Mouse (Mus musculus): ENCODE measurements around the gene Slc25a33.

The Slc25a33 gene

DNA sequence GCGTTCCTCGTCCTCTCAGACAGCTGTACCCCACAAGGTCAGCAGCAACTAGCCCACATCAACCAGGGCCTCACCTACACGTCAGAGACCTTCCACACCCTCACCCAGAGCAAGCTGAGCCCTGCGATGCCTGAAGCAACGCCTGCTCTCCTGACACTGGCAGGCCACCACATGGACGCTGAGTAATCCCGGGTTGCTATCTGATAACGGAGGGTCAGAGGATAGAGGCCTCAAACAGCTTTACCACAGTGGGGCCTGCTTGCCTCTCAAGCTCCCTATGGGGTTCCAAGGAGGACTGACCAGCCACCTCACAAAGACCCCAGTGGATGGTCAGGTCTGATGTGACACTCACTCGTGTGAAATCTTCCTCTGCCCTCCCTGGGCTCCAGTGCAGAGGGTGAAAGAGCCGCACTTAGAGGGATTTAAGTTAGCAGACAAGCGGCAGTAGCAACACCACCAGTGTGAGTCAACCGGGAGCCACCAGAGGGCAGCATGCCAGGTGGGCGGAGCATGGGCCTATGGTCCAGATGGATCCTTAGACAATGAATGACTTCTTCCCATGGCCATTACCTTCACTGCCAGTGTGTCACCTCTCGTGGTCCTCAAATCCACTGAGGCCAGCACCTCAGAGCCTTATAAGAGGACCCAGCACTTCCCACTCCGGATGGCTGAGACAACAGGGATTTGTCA is 48.3 kb downstream of the Slc25a33 start:
- DNase-seq (ENCODE audit: low spot score), result peak; percentile 91

DNA sequence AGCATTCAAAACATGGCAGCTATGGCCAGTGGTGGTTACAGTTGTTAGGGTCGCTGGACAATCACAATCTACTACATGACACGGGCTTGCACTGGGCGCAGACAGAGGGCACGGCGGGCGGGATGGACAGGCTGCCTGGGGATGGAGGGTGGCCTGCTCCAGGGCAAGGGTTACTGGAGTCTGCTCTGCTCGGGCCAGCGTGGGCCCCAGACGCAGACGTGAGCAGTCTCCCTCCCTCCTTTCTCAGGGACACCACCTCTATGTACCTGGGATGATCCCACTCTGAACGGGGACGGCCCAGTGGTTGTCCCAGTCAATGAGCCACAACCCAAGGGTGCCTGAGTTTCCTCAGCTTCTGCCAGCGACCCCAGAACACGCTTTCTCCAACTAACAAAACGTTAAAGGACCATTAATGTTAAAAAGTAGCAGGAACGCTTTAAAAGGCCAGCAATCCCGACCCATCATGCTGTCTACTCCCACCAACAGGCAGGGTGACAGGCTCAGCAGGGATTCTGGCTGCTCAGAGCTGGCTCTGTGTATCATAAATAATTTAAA is 49.1 kb downstream of the Slc25a33 start:
- no peak for DNase-seq (ENCODE audit: low spot score)

DNA sequence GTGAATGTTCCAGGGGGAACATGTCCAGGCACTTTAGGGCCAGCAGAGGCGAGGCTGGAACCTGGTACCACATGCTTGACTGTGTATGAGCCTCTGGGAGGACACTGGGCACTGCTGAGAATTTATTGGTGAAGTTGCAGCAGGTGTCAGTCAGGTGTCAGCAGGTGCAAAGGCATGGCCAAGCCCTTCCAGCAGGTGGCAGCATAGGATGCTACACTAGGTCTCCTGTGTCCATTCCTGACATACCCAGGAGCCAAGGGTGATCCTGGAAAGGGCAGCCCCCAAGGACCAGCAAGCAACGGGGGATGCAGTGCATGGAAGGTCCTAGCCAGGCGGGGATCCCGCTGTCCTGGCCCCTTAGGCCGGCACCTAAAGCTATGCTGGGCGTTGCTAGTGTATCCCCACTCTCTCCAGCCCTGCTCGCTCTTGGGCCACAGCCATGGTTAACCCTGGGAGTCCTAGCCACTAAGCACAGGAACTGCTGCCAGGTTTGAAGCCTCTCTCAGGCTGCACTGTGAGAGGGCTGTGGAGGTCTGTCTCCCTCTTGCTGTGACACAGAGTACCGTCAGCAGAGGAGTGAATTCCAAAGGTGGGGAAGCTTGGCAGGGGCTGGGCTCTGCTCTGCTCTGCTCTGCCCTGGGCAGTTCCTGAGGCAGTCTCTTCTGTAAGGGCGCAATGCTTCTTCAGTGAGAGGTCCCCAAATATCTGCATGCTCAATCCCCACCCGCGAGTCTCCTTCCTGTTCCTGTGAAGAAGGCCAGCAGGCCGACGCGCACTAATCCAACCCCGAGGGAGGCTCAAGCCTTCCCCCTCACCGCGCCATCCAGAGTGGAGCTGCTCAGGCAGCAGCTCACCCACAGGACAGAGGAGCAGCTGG is 50.0 kb downstream of the Slc25a33 start:
- DNase-seq (ENCODE audit: low spot score), result peak; percentile 78

DNA sequence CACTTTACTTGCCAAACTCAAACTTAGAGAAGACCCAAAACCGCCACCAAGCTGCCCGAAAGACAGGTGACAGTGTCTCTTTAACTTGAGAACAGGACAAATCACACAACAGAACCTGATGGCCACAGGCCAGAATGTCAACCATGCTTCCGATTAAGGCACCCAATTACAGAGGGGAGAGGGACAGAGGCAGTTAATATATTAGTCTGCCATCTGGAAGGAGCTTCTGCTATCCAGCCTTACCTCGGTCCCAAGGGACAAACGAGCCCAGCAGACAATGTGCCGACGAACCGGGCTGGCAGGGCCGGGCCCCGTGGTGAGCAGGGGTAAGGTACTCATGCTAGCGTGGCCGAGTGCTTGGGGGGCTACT is 51.1 kb downstream of the Slc25a33 start:
- no peak for DNase-seq (ENCODE audit: low spot score)

DNA sequence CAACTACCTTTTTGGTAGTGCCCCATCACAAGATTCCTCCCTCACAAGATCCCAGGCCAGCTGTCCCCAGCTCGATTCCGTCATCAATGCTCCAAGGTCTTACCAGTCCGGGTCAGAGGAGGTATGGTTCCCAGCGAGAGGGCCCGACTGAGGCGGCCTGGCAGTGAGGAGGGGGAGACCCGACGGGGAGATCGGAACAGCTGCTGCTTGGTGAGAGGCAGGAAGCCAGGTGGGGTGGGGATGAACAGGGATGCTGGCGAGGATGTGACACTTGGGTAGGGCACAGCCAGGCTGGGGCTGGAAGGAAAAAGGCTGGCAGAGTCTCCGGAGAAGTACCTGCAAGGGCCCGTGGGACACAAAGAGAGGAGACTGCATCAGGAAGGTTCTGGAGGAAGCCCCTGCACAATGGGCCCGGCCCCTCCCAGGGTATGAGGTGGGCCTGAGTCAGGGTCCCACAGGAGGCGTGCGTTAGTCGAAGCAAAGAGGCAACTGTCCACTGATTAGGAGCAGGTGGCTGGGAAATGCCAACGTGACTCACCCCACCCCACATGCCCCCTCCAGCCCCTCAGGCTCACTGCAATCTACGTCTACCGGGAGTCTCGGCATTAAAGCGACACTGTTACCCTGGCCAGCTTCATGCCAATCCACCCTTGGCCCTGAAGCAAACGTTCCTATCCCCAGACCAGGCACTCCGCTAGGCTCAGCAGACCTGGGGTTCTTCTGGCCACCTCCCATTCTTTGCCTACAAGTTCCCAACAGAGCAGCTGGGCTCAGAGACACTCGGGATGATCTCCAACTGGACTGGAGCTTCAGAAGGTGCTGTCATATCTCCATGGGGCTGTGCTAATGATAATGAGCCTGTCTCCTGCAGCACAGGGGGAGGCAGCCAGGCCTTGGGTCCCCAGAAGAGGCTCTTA is 51.7 kb downstream of the Slc25a33 start:
- no peak for DNase-seq (ENCODE audit: low spot score)

DNA sequence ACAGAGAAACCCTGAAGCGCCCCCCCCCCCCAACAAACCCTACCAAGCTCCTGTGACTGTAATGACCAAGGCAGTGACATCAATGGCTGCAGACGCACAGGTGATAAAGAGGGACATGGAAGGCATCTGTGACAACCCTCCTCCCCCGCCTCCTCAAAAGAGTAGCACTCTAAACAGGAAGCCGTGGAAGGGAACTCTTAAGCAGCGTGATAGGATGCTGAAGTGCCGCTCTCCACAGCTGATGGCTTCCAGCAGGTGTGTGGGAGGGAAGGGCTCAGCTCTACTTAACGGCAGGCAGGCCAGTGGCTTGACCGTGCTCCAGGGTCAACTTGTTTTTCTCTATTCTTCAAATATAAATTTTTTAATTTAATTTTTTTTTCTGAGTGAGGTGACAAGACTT is 52.9 kb downstream of the Slc25a33 start:
- no peak for DNase-seq (ENCODE audit: low spot score)

DNA sequence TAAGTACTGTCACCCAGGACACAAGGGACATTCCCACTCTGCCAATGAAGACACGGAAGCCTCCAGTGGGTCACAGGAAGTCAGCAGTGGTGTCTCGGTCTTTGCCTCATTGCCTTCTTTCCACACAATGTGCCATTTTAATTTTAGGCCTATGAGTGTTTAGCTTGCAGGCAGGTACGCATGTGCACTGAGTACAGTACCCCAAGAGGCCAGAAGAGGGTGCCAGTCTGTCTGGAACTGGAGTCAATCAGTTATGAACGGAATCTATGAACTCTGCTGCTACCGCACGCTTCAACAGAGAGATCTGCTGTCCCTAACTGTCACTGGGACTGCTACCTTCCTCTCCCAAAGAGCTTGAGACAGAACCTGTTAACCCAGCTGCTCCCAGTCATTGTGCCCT is 54.4 kb downstream of the Slc25a33 start:
- peak; percentile 66 for DNase-seq (ENCODE audit: low spot score)

DNA sequence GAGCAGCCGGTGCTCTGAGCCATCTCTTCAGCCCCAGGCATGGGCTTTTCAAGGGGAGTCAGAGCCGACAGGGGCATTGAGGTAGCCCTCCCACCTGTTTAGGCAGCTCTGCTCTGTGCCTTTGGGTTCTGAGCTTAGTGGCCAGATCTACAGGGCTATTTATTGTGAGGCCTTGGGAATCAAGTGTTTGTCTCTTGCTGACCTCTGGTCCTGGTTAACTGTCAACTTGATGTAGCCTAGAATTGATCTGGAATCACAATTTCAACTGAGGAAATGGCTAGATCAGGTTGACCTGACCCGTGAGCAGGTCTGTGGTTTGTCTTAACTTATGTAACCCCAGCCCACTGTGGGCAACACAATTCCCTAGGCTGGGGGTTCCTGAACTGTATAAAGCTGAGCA is 59.5 kb downstream of the Slc25a33 start:
- DNase-seq (ENCODE audit: low spot score), result no peak

DNA sequence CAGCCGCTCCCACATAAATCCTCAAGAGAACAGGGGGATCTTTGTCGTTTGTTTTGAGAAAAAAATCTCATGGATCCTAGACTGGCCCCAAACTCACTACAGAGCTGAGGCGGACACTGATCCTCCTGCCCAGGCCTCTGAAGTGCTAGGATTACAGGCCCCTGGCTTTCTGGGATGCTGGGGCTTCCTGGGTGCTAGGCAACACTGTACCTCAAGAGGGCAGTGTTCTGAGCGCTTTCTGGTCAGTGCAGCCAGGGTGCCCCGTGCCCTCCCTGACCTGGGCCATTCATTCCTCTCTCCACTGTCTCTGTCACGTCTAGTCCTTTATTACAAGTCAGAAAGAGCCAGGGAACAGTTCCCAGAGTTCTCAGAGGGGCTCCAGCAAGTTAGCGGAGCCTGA is 62.1 kb downstream of the Slc25a33 start:
- peak; percentile 75 for DNase-seq (ENCODE audit: low spot score)

DNA sequence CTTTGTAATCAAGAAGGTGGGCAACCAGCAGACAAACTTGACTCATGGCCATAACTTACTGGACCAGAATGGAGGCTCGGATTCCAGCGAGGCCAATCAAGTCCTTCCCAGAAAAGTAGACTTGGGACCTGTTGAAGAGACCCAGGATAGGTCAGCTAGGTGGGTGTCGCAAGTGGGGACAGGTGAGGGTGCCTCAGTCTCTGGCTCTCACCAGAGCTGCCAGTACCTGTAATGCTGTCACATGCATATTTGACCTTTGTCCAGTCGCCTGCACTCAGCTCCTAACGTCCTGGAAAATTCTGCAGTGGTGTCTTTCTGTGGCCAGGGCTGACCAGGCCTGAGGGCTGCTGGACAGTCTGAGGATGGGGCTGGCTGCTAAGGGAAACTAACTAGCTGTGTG is 62.6 kb downstream of the Slc25a33 start:
- no peak for DNase-seq (ENCODE audit: low spot score)

DNA sequence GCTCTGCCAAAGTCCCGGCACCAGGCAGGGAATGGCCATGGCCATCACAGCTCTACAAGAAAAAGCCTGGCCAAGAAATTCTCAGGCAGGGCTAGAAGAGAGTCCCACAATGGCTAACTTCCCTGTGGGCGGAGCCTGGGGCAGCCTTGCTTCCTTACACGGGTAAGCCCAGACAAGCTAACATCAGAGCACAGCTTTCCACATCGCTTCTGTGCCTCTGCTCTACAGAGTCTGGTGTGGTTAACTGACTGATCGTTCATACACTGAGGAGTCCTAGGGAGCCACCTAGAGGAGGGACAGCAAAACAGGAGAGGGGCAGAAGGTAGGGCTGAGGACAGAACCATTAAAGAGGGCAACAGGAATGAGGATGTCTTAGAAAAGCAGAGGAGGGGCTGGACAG is 63.6 kb downstream of the Slc25a33 start:
- no peak for DNase-seq (ENCODE audit: low spot score)

DNA sequence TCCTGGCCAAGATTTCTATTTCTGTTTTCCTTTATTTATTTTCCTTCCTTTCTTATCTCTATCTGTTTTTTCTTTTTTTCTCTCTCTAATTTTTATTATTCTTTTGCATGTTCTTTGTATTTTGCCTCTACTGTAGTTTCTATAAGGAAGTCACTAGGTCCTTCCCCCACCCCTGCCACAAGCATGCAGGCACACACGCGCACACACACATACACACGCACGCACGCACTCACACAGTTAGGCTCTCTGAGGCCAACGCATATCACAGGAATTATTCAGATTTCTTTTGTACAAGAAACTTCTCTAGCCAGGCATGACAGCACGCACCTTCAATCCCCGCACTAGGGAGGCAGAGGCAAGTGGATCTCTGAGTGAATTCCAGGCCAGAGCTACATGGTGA is 68.1 kb downstream of the Slc25a33 start:
- DNase-seq (ENCODE audit: low spot score), result no peak

DNA sequence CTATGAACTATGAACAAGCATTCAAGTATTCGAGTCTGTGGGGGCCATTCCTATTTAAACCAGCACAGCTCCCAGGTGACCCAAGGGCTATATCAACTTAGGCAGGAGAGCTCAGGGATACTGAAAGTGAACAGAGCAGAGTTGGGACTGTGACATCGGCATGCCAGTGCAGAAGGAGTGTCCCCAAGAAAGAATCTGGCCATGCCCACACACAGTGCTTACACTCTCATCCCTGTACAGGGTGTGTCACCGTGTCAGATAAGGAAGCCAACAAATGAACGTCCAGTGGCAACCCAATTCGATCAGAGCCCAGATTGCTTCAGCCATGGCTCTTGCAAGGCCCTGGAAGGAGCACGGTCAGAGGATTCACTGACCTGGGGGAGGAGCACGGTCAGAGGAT is 68.8 kb downstream of the Slc25a33 start:
- no peak for DNase-seq (ENCODE audit: low spot score)

DNA sequence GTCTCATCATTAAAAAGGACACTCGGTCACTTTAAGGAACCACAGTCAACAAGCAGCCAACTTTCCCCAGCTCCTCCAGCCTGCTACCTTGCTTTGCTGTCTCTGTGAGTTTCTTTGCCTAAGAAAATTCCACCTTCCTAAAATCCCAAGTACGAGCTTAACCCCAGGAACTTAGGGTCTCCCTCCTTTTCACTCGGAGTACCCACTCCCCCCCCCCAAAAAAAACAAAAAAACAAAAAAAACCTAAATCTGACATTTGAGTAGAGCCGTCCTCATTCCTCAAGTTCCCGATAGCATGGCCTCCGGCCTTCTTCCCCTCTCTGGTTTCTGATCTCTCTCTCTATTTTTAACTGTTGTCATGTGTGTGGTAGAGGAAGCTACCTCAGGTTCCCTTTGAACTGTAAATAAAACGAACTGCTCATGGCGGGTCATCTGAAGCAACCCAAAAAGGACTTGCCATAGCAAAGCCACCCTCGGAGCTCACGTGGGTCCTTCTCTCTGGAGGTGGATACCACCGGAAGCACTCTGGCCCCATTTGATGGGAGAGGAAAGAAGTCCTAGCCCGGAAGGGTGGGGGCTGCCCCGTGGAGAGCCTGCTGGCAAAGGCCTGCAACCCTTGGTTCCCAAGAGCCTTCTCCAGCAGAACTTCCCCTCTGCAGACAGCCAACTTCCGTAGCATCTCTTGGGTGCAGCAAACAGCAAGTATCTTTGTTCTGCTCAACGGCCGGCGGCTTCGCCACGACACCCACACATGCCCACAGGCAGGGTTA is 71.7 kb downstream of the Slc25a33 start, which contains the start of gene Pik3cd:
Gene Pik3cd, minus strand, starts transcription at position 362 of the 770 bp plus-strand sequence.
- DNase-seq (ENCODE audit: low spot score), result no peak

DNA sequence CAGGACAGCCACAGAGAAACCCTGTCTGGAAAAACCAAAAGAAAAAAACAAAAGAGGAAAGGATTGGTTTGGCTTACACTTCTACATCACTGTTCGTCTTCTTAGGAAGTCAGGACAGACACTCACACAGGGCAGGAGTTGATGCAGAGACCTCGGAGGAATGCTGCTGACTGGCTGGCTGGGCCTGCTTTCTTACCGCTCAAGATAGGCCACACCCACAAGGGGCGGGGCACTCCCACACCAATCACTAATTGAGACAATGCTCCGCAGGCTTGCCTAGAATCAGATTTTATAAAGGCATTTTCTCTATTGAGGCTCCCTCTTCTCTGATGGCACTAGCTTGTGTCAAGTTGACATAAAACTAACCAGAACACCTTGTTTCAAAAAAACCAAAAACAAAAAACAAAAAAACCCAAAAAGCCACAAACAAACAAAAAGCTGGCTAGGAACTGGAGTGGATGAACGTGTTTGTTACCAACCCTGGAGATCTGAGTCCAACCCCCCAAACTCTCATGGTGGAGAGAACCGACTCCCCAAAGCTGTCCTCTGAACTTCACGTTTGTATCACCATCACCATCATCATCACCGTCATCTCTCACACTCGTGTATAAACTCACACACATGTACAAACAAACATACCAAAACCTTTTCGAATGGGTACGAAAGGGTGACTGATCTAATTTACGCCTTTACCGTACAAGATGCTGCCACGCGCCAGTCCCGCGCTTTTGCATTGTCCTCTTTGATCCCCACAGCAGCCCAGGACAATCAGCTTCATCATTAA is 72.5 kb downstream of the Slc25a33 start:
- peak; percentile 67 for DNase-seq (ENCODE audit: low spot score)

DNA sequence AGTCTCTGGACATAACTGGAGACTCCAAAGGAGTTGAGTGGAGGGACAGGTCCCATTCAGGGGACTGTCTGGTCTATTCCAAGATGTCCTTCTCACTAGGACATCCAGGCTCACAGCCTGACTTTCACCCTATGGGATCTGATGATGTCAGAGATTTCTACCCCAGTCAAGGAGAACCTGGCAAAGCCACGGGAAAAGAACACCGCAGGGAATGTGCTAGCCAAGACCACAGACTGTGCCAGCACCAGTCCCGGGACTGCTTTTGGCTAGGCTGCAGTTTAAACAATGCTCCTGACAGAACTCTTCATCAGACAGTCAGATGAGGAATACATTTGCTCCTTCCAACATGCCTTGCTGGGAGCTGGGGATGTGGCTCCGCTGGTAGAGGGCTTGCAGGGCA is 74.1 kb downstream of the Slc25a33 start:
- DNase-seq (ENCODE audit: low spot score), result no peak

DNA sequence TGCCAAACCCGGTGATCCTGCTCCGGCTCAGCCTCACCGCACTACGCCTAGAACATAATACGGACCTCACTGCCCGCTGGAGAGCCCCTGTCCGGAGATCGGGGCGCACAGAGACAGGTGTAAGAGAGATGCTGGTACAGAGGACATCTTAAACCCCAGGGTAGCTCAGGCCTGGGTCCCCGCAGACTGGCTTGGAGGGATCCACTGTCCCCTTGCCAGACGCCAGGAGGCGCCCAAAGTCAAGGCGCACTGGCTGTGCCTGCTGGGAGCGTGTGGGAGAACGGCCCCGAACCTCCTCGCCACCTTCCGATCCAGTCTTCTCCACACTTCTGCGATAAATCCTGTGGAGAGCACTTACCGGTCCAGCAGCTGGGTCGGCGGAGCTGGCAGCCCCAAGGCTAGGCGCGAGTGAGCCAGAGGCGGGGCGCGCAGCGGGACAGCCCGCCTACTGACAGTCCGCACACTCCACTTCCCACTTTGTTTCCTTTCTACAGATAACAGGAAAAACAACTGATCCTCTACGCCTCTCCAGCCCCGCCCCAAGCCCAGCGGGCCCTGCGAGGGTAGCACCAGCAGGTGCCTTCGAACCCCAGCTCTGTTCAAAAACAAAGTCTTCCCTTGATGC is 75.8 kb downstream of the Slc25a33 start:
- peak; percentile 64 for DNase-seq (ENCODE audit: low spot score)

DNA sequence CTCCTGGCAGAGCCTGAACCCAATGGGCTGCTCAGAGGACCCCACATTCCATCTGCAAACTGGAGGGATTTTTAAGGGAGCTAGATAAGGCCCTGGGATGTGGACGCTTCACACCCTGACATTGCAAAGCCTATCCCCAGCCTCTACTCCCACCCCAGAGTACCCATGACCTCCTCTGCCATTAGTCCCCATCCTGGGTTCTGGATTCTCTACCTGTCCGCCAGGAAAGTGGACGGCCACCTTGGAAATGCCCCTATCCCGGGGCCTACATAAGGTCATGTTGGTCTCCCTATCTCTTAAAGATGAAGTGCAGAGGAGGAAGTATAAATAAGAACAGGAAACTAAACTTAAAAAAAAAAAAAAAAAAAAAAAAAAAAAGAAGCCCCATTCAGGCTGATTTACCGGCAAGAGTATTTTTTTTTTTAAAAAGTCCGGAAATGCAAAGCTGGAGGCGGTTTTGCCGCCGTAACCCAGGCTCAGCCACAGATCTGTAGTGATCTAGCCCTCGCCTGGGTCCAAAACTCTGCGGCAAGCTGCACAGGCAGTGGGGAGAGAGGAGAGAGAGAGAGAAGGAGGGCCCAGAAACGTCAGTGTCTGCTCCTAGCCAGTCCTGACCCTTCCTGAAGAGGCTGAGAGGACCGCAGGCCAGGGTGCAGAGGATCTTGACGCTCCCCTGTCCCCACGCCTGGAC is 76.4 kb downstream of the Slc25a33 start:
- no peak for DNase-seq (ENCODE audit: low spot score)

DNA sequence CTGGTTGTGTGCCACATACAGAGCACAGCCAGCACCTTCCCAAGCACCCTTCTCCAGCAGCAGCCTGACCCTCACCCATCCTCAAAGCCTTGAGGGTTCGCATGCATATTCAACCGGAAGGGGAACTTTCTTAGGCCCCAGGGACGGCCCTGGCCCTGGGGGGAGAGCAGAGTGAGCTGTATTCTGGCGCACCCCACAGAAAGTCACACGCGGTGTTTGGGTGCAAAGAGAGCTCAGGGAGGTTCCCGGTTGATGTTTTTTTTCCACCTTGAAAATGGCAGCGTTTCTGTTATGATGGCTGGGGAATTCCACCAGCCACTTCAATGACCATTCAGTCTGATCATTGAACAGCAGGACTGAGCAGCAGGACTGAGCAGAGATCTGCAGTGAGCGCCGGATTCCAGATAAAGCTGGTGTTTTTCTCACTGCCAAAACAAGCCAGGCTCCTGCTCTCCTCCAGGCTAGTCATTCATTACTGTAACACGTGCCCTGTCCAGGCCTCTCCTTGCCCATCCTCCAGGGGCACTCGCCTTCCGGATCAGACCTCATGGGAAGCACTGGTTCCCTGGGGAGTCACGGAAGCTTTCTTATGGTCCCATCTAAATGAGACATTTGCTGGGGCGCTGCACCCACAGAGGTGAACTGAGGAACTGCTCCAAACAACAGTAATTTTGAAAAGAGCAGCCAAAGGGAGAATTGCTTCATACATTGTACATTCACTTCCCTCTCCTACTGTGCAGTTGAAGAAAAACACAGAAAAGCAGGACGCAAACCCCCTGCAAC is 77.7 kb downstream of the Slc25a33 start:
- DNase-seq (ENCODE audit: low spot score), result no peak

Measured in testis, postnatal 10 days (tissue).